Mouse (Mus musculus) hindbrain, embryonic 15.5 days (tissue): Measurements from ENCODE around the gene Gls. TPM values are rescaled to one million over a fixed set of nuclear protein-coding genes. Genes with fewer than 3 reads are reported as not detected.

Experiments
- ATAC-seq: fragments of 200-750 bp; cut with Nextera tagmentation; 2 replicates; pipeline ENCODE4 v1.8.0; 2017; ENCODE audit warnings: low read depth, moderate number of reproducible peaks, moderate TSS enrichment; ENCODE audit not compliant: low FRiP score
- H3K27ac ChIP-seq: fragments of 300-500 bp; sonication (generic); replicated peaks from 2 replicates; pipeline ENCODE4 v1.5.1; 2015; ENCODE audit warnings: mild to moderate bottlenecking, inconsistent platforms
- H3K27me3 ChIP-seq: fragments of 300-500 bp; sonication (generic); 2 replicates; pipeline ENCODE4 v1.6.1; 2015; ENCODE audit warnings: control low read depth, inconsistent platforms
- H3K36me3 ChIP-seq: fragments of 300-500 bp; sonication (generic); 2 replicates; pipeline ENCODE4 v1.6.1; 2015; ENCODE audit warnings: control low read depth, inconsistent platforms
- H3K4me1 ChIP-seq: fragments of 300-500 bp; sonication (generic); replicated peaks from 2 replicates; pipeline ENCODE4 v1.6.1; 2015; ENCODE audit warnings: control low read depth, inconsistent platforms
- H3K4me2 ChIP-seq: fragments of 300-500 bp; sonication (generic); 2 replicates; pipeline ENCODE4 v1.6.1; 2015; ENCODE audit warnings: moderate library complexity, mild to moderate bottlenecking, inconsistent platforms
- H3K4me3 ChIP-seq: fragments of 300-500 bp; sonication (generic); 2 replicates; pipeline ENCODE4 v1.5.1; 2015; ENCODE audit warnings: mild to moderate bottlenecking, inconsistent platforms
- H3K9ac ChIP-seq: fragments of 300-500 bp; sonication (generic); 2 replicates; pipeline ENCODE4 v1.6.1; 2015; ENCODE audit warnings: inconsistent platforms
- H3K9me3 ChIP-seq: fragments of 300-500 bp; sonication (generic); 2 replicates; pipeline ENCODE4 v1.6.1; 2016; ENCODE audit warnings: control low read depth, inconsistent platforms
- WGBS: fragments of 180-500 bp; shearing (Covaris S2); methylation state at CpG from one replicate; pipeline ENCODE4 v1.1.7; 2015; 5-methylcytosine and 5-hydroxymethylcytosine counted together
- polyA plus RNA-seq: library from polyadenylated mRNA; unstranded; fragments of >200 nt; fragmentation: Nextera tagmentation; extraction: Ambion mirVana; gene quantifications from 2 replicates; pipeline ENCODE4 v1.2.1, GENCODE M21; 2015

Gls gene
- polyA plus RNA-seq, 1 experiment from 2014 or later: 34.1 TPM

GRCm38 (mm10) chr1:52260354-52261090 lies 27.5 kb upstream of the Gls start:
- H3K36me3 ChIP-seq: no peaks in the 10 kb centered on the region
- H3K27me3 ChIP-seq: no peaks in the 10 kb centered on the region
- no peaks in the 10 kb centered on the region for H3K4me1 ChIP-seq
- no peak overlapping the region for H3K4me3 ChIP-seq
- H3K27ac ChIP-seq: no peak overlapping the region
- H3K9ac ChIP-seq: no peak overlapping the region
- H3K9me3 ChIP-seq: no peaks in the 10 kb centered on the region
- ATAC-seq: no peak
- WGBS: 89% methylated on average over 4 of the region's 4 CpGs
- no peak overlapping the region for H3K4me2 ChIP-seq

- no peak for ATAC-seq
- no peaks in the 10 kb centered on the region for H3K27me3 ChIP-seq
- no peak overlapping the region for H3K27ac ChIP-seq
- no peak overlapping the region for H3K4me2 ChIP-seq
- H3K36me3 ChIP-seq: no peaks in the 10 kb centered on the region
- no peaks in the 10 kb centered on the region for H3K9me3 ChIP-seq
- no peak overlapping the region for H3K9ac ChIP-seq
- H3K4me1 ChIP-seq: no peaks in the 10 kb centered on the region
- H3K4me3 ChIP-seq: no peak overlapping the region
- 87% methylated on average over 9 of the region's 9 CpGs for WGBS
These were observed 25.1 kb upstream of the Gls start for GRCm38 (mm10) chr1:52258006-52258749.

- 86% methylated on average over 4 of the region's 4 CpGs for WGBS
- Histone ChIP-seq H3K4me1 (no peaks in the 10 kb centered on the region), H3K27ac (no peak overlapping the region), H3K9ac (no peak overlapping the region), H3K27me3 (no peaks in the 10 kb centered on the region), H3K9me3 (no peaks in the 10 kb centered on the region), H3K4me3 (no peak overlapping the region), H3K36me3 (no peaks in the 10 kb centered on the region), H3K4me2 (no peak overlapping the region)
- ATAC-seq: no peak
These were observed 23.9 kb upstream of the Gls start for GRCm38 (mm10) chr1:52256916-52257315.

GRCm38 (mm10) chr1:52256194-52256593 lies 23.2 kb upstream of the Gls start:
- Histone ChIP-seq H3K27ac (no peak overlapping the region), H3K9ac (no peak overlapping the region), H3K4me3 (no peak overlapping the region), H3K9me3 (no peaks in the 10 kb centered on the region), H3K4me1 (no peaks in the 10 kb centered on the region), H3K36me3 (no peaks in the 10 kb centered on the region), H3K4me2 (no peak overlapping the region), H3K27me3 (no peaks in the 10 kb centered on the region)
- no peak for ATAC-seq
- WGBS: 85% methylated on average over 4 of the region's 4 CpGs

- H3K9ac ChIP-seq: no peak overlapping the region
- no peak overlapping the region for H3K27ac ChIP-seq
- H3K27me3 ChIP-seq: no peaks in the 10 kb centered on the region
- ATAC-seq: no peak
- H3K4me2 ChIP-seq: no peak overlapping the region
- H3K36me3 ChIP-seq: no peaks in the 10 kb centered on the region
- H3K4me3 ChIP-seq: no peak overlapping the region
- H3K9me3 ChIP-seq: no peaks in the 10 kb centered on the region
- no peaks in the 10 kb centered on the region for H3K4me1 ChIP-seq
- 86% methylated on average over 2 of the region's 2 CpGs for WGBS
These were observed 21.4 kb upstream of the Gls start for GRCm38 (mm10) chr1:52254411-52254810.

- Histone ChIP-seq H3K4me3 (no peak overlapping the region), H3K4me1 (no peaks in the 10 kb centered on the region), H3K4me2 (no peak overlapping the region), H3K36me3 (no peaks in the 10 kb centered on the region), H3K27ac (no peak overlapping the region), H3K27me3 (no peaks in the 10 kb centered on the region), H3K9ac (no peak overlapping the region), H3K9me3 (no peaks in the 10 kb centered on the region)
- 82% methylated on average over 6 of the region's 6 CpGs for WGBS
- ATAC-seq: no peak
These were observed 20.4 kb upstream of the Gls start for GRCm38 (mm10) chr1:52253386-52253785.

- 85% methylated on average over 2 of the region's 2 CpGs for WGBS
- no peaks in the 10 kb centered on the region for H3K27me3 ChIP-seq
- ATAC-seq: no peak
- no peaks in the 10 kb centered on the region for H3K9me3 ChIP-seq
- H3K9ac ChIP-seq: no peak overlapping the region
- H3K4me2 ChIP-seq: no peak overlapping the region
- no peaks in the 10 kb centered on the region for H3K36me3 ChIP-seq
- no peaks in the 10 kb centered on the region for H3K4me1 ChIP-seq
- H3K27ac ChIP-seq: no peak overlapping the region
- H3K4me3 ChIP-seq: no peak overlapping the region
These were observed 19.4 kb upstream of the Gls start for GRCm38 (mm10) chr1:52252447-52252846.

- H3K36me3 ChIP-seq: no peaks in the 10 kb centered on the region
- H3K4me3 ChIP-seq: no peak overlapping the region
- H3K9me3 ChIP-seq: no peaks in the 10 kb centered on the region
- no peaks in the 10 kb centered on the region for H3K4me1 ChIP-seq
- H3K27ac ChIP-seq: no peak overlapping the region
- H3K9ac ChIP-seq: no peak overlapping the region
- WGBS: 75% methylated on average over 7 of the region's 7 CpGs
- no peaks in the 10 kb centered on the region for H3K27me3 ChIP-seq
- ATAC-seq: no peak
- no peak overlapping the region for H3K4me2 ChIP-seq
These were observed 18.2 kb upstream of the Gls start for GRCm38 (mm10) chr1:52251038-52251735.

GRCm38 (mm10) chr1:52248899-52249556 lies 16.0 kb upstream of the Gls start:
- Histone ChIP-seq H3K27ac (no peak overlapping the region), H3K27me3 (no peaks in the 10 kb centered on the region), H3K36me3 (no peaks in the 10 kb centered on the region), H3K9ac (no peak overlapping the region), H3K9me3 (no peaks in the 10 kb centered on the region), H3K4me1 (no peaks in the 10 kb centered on the region), H3K4me2 (no peak overlapping the region), H3K4me3 (no peak overlapping the region)
- WGBS: 89% methylated on average over 3 of the region's 3 CpGs
- no peak for ATAC-seq

- Histone ChIP-seq H3K4me2 (no peak overlapping the region), H3K9me3 (no peaks in the 10 kb centered on the region), H3K36me3 (no peaks in the 10 kb centered on the region), H3K9ac (no peak overlapping the region), H3K4me1 (no peaks in the 10 kb centered on the region), H3K27me3 (no peaks in the 10 kb centered on the region), H3K27ac (no peak overlapping the region), H3K4me3 (no peak overlapping the region)
- 59% methylated on average over 3 of the region's 3 CpGs for WGBS
- ATAC-seq: no peak
These were observed 9.2 kb upstream of the Gls start for GRCm38 (mm10) chr1:52242270-52242669.

- Histone ChIP-seq H3K4me2 (peak overlapping the region; percentile 60), H3K4me1 (peaks cover 18% of the 10 kb centered on the region), H3K27ac (peak overlapping the region; percentile 95), H3K27me3 (no peaks in the 10 kb centered on the region), H3K9me3 (no peaks in the 10 kb centered on the region), H3K9ac (peak overlapping the region; percentile 97), H3K36me3 (no peaks in the 10 kb centered on the region), H3K4me3 (peak overlapping the region; percentile 99)
- WGBS: 0% methylated on average over 44 of the region's 57 CpGs
- ATAC-seq: peak; percentile 77
These were observed 279 bp downstream of the Gls start for GRCm38 (mm10) chr1:52232766-52233140.
